ENCODE assay signal across 10 mouse cellular contexts in genomic region chr7:144931778-144932177, GRCm38 (mm10). TPM values are rescaled to one million over a fixed set of nuclear protein-coding genes. Genes with fewer than 3 reads are reported as not detected.
A peak's percentile ranks its signal among the peaks of the same experiment; 100 is the strongest.
DNase-seq lines count a peak whose midpoint lies in the region; ATAC-seq lines count a peak whose summit lies in the region.
"Had no signal": no experiment of that assay in that cellular context is flagged by ENCODE, and none has a peak within 500 bp of the region (broad histone marks: within the 10 kb centered on the region; RNA-seq: fewer than 3 reads in every experiment).

No protein-coding gene starts in this region.

- H3K4me2 ChIP-seq in midbrain, embryonic 11.5 days, result no peak overlapping the region
- no peak overlapping the region for H3K4me2 ChIP-seq in midbrain, embryonic 15.5 days
- H3K4me2 ChIP-seq: stomach, embryonic 15.5 days had no signal

- no peak for ATAC-seq in midbrain, embryonic 11.5 days (ENCODE audit: low FRiP score)
- no peak for ATAC-seq in midbrain, embryonic 15.5 days (replicated peaks)
- no peak for ATAC-seq in megakaryocyte-erythroid progenitor cell, adult 5-6 weeks (replicated peaks; ENCODE audit: low FRiP score, low TSS enrichment, poor library complexity, severe bottlenecking)

- peak; percentile 61 for DNase-seq in cerebellum, adult 9-10 months
- no peak for DNase-seq in cerebellum, adult 9-11 months
- peak; percentile 92 for DNase-seq in midbrain, embryonic 11.5 days (ENCODE audit: low spot score, missing footprints)
- DNase-seq in embryo, embryonic 9.5 days (ENCODE audit: extremely low spot score), result peak; percentile 66
- DNase-seq in lung, postnatal 36 days, result peak; percentile 65
- DNase-seq in layer of hippocampus, adult 8-10 months (ENCODE audit: low spot score in 2 of 2), result no peak

- H3K27me3 ChIP-seq in midbrain, embryonic 11.5 days (ENCODE audit: control insufficient read depth, insufficient read depth, low read length), result no peaks in the 10 kb centered on the region
- no peaks in the 10 kb centered on the region for H3K27me3 ChIP-seq in midbrain, embryonic 15.5 days (replicated peaks)
- H3K27me3 ChIP-seq: stomach, embryonic 15.5 days had no signal

- H3K9ac ChIP-seq in midbrain, embryonic 11.5 days (ENCODE audit: low read length), result no peak overlapping the region
- no peak overlapping the region for H3K9ac ChIP-seq in midbrain, embryonic 15.5 days
- H3K9ac ChIP-seq: stomach, embryonic 15.5 days had no signal

- H3K9me3 ChIP-seq in midbrain, embryonic 11.5 days (ENCODE audit: control insufficient read depth, low read length), result no peaks in the 10 kb centered on the region
- H3K9me3 ChIP-seq in midbrain, embryonic 15.5 days, result no peaks in the 10 kb centered on the region
- H3K9me3 ChIP-seq: stomach, embryonic 15.5 days had no signal

- no peak overlapping the region for H3K27ac ChIP-seq in midbrain, embryonic 11.5 days (ENCODE audit: low read depth, low read length)
- no peak overlapping the region for H3K27ac ChIP-seq in midbrain, embryonic 15.5 days
- H3K27ac ChIP-seq: stomach, embryonic 15.5 days had no signal

- no peak overlapping the region for H3K4me3 ChIP-seq in midbrain, embryonic 11.5 days (ENCODE audit: low read depth, low read length)
- no peak overlapping the region for H3K4me3 ChIP-seq in midbrain, embryonic 15.5 days
- H3K4me3 ChIP-seq: stomach, embryonic 15.5 days had no signal

- peaks cover 2% of the 10 kb centered on the region for H3K4me1 ChIP-seq in midbrain, embryonic 11.5 days (ENCODE audit: control insufficient read depth, insufficient read depth, low read length)
- H3K4me1 ChIP-seq in midbrain, embryonic 15.5 days, result peaks cover 13% of the 10 kb centered on the region
- H3K4me1 ChIP-seq: stomach, embryonic 15.5 days had no signal

- WGBS in midbrain, embryonic 11.5 days, result 29% methylated on average over 3 of the region's 3 CpGs
- WGBS in midbrain, embryonic 15.5 days, result 20% methylated on average over 3 of the region's 3 CpGs

- peaks cover 23% of the 10 kb centered on the region for H3K36me3 ChIP-seq in midbrain, embryonic 11.5 days (ENCODE audit: control insufficient read depth, insufficient read depth, low read length)
- H3K36me3 ChIP-seq in midbrain, embryonic 15.5 days (replicated peaks), result no peaks in the 10 kb centered on the region; the same call in 1 of the 2 replicates
- H3K36me3 ChIP-seq: stomach, embryonic 15.5 days had no signal

RNA-seq across cellular contexts. Expression of gene Ccnd1, which starts 7.9 kb away (rescaled TPM):
- polyA plus RNA-seq in midbrain, embryonic 11.5 days (2014; fragmentation: Nextera tagmentation; extraction: Ambion mirVana), result 285 and 288 TPM in 2 replicates
- 39.4 and 40.8 TPM in 2 replicates for polyA plus RNA-seq in midbrain, embryonic 15.5 days (2015; fragmentation: Nextera tagmentation; extraction: Ambion mirVana)
- total RNA-seq in megakaryocyte-erythroid progenitor cell, adult 5-6 weeks (2014; fragmentation: Nextera tagmentation), result 3.8 and 5.3 TPM in 2 replicates
- total RNA-seq in megakaryocyte-erythroid progenitor cell, adult 5-6 weeks (2017), result 5.9 and 6.7 TPM in 2 replicates
- total RNA-seq in layer of hippocampus, adult 8-10 months (2022), result 10 to 100 TPM; 41.8 to 55.1 (median 48.8) TPM

RNA-seq across cellular contexts. Expression of gene LTO1, which starts 16.9 kb away (rescaled TPM):
- polyA plus RNA-seq in midbrain, embryonic 11.5 days (2014; fragmentation: Nextera tagmentation; extraction: Ambion mirVana), result 28.0 TPM in 2 replicates
- 32.2 and 33.6 TPM in 2 replicates for polyA plus RNA-seq in midbrain, embryonic 15.5 days (2015; fragmentation: Nextera tagmentation; extraction: Ambion mirVana)
- total RNA-seq in megakaryocyte-erythroid progenitor cell, adult 5-6 weeks (2014; fragmentation: Nextera tagmentation), result 21.0 and 40.2 TPM in 2 replicates
- total RNA-seq in megakaryocyte-erythroid progenitor cell, adult 5-6 weeks (2017), result 27.1 and 30.4 TPM in 2 replicates
- total RNA-seq in layer of hippocampus, adult 8-10 months (2022), result 10 to 100 TPM; 25.4 to 28.8 (median 26.5) TPM

RNA-seq across cellular contexts. Expression of gene Fgf15, which starts 35.4 kb away (rescaled TPM):
- polyA plus RNA-seq in midbrain, embryonic 11.5 days (2014; fragmentation: Nextera tagmentation; extraction: Ambion mirVana), result 89.0 and 104 TPM in 2 replicates
- polyA plus RNA-seq in midbrain, embryonic 15.5 days (2015; fragmentation: Nextera tagmentation; extraction: Ambion mirVana), result 26.7 and 26.8 TPM in 2 replicates
- total RNA-seq in megakaryocyte-erythroid progenitor cell, adult 5-6 weeks (2014; fragmentation: Nextera tagmentation), result not detected in 2 replicates
- 0.52 and 0.88 TPM in 2 replicates for total RNA-seq in megakaryocyte-erythroid progenitor cell, adult 5-6 weeks (2017)
- not detected for total RNA-seq in layer of hippocampus, adult 8-10 months (2022)
- total RNA-seq: layer of hippocampus, postnatal 25 days had no signal

Comparison
In these comparisons a context has a peak if more than half of its experiments do, and no peak if none do; other contexts are left out.
1. DNase-seq: peak in cerebellum, adult 9-10 months (single experiment), midbrain, embryonic 11.5 days (single experiment), embryo, embryonic 9.5 days (single experiment) and lung, postnatal 36 days (single experiment); none in cerebellum, adult 9-11 months (single experiment) and layer of hippocampus, adult 8-10 months (0 of 2).
2. RNA of gene Ccnd1, which starts 7.9 kb away (total RNA-seq): 41.8 to 55.1 TPM in layer of hippocampus, adult 8-10 months; 3.8 to 6.7 TPM in megakaryocyte-erythroid progenitor cell, adult 5-6 weeks; every median in the first group is over 4 times any median in the second.